Mouse (Mus musculus) midbrain, embryonic 12.5 days (tissue): ENCODE results near the gene Trio. TPM values are rescaled to one million over a fixed set of nuclear protein-coding genes. Genes with fewer than 3 reads are reported as not detected.
A peak's percentile ranks its signal among the peaks of the same experiment; 100 is the strongest.

ENCODE experiments used
- ATAC-seq: fragments of 200-750 bp; cut with Nextera tagmentation; 2 replicates; pipeline ENCODE4 v1.8.0; 2017; ENCODE audit warnings: low read depth, moderate TSS enrichment, moderate library complexity; ENCODE audit not compliant: low FRiP score
- H3K27ac ChIP-seq: fragments of 300-500 bp; sonication (generic); replicated peaks from 2 replicates; pipeline ENCODE4 v1.5.1; 2016; ENCODE audit warnings: mild to moderate bottlenecking
- H3K27me3 ChIP-seq: fragments of 300-500 bp; sonication (generic); 2 replicates; pipeline ENCODE4 v1.6.1; 2016; ENCODE audit warnings: mild to moderate bottlenecking
- H3K36me3 ChIP-seq: fragments of 300-500 bp; sonication (generic); 2 replicates; pipeline ENCODE4 v1.6.1; 2016
- H3K4me1 ChIP-seq: fragments of 300-500 bp; sonication (generic); 2 replicates; pipeline ENCODE4 v1.6.1; 2016
- H3K4me2 ChIP-seq: fragments of 300-500 bp; sonication (generic); replicated peaks from 2 replicates; pipeline ENCODE4 v1.6.1; 2016; ENCODE audit warnings: mild to moderate bottlenecking, moderate library complexity
- H3K4me3 ChIP-seq: fragments of 300-500 bp; sonication (generic); 2 replicates; pipeline ENCODE4 v1.5.1; 2016; ENCODE audit warnings: mild to moderate bottlenecking
- H3K9ac ChIP-seq: fragments of 300-500 bp; sonication (generic); replicated peaks from 2 replicates; pipeline ENCODE4 v1.6.1; 2016; ENCODE audit warnings: mild to moderate bottlenecking, moderate library complexity
- H3K9me3 ChIP-seq: fragments of 300-500 bp; sonication (generic); 2 replicates; pipeline ENCODE4 v1.6.1; 2016; ENCODE audit warnings: mild to moderate bottlenecking
- WGBS: fragments of 180-500 bp; shearing (Covaris S2); methylation state at CpG from one replicate; pipeline ENCODE4 v1.1.7; 2016; 5-methylcytosine and 5-hydroxymethylcytosine counted together
- polyA plus RNA-seq: library from polyadenylated mRNA; unstranded; fragments of >200 nt; fragmentation: Nextera tagmentation; extraction: Ambion mirVana; gene quantifications from 2 replicates; pipeline ENCODE4 v1.2.1, GENCODE M21; 2016

Gene Trio
- polyA plus RNA-seq, 1 experiment from 2014 or later, result 38.3 TPM

DNA sequence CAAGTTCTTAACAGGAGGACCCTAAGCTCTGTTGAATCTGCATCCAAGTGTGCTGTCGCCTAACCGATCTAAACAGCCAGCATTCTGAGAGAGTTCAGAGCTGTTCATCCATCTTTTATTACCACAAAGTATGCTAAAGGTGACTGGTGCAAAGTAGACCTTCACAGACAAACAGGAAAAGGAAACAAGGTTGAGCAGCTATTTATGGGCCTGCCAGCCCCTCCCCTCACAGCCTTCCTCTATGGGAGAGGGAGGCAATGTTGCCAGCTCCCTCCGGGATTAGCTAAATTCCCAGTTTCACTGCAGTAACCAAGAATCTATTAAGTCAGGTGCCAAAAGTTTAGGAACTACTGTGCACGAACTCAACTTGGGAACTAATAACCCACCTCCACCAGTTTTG lies 24.3 kb downstream of the Trio start:
- Histone ChIP-seq H3K4me2 (no peak overlapping the region), H3K27me3 (peaks cover 25% of the 10 kb centered on the region), H3K9me3 (no peaks in the 10 kb centered on the region), H3K4me3 (no peak overlapping the region), H3K9ac (no peak overlapping the region), H3K36me3 (no peaks in the 10 kb centered on the region), H3K27ac (no peak overlapping the region), H3K4me1 (peaks cover 71% of the 10 kb centered on the region)
- ATAC-seq, result no peak
- 45% methylated on average over 4 of the region's 4 CpGs for WGBS

DNA sequence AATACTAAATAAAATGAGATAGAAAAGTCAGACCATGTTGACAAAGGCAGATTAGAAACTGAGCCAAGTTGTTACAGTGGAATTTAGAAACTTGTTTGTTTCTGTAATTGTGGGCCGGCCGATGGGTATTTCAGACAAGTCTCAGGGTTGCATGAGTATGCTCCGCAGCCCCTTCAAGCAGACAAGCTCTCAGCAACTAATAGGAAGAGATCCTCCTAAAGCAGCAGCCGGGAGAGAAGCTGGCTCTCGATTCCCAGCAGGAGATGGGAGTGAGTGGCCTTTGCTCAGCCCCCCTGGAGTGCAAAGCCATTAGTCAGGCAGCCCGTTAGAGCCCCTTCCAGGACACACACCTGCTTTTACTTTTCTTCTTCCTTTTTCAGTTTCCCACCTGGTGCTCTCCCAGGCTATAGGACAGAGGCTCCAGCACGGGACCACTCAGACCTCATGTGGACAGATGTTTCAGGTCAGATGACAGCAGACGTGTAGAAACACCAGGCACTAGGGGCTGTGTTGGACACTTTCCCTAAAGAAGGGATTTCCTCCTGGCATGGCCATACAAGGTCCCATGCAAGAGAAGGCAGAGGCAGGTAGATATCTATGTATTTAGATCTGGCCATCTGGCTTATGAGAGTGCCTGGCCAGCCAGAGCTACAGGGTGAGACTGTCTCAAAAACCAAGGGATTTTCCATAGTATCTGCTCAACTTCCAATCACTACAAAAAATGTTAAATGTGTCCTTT lies 26.9 kb downstream of the Trio start:
- no peaks in the 10 kb centered on the region for H3K36me3 ChIP-seq
- no peaks in the 10 kb centered on the region for H3K9me3 ChIP-seq
- H3K9ac ChIP-seq, result no peak overlapping the region
- no peak for ATAC-seq
- no peak overlapping the region for H3K4me2 ChIP-seq
- H3K4me1 ChIP-seq, result peaks cover 84% of the 10 kb centered on the region
- H3K4me3 ChIP-seq, result no peak overlapping the region
- peaks cover 27% of the 10 kb centered on the region for H3K27me3 ChIP-seq
- 12% methylated on average over 8 of the region's 8 CpGs for WGBS
- H3K27ac ChIP-seq, result no peak overlapping the region

DNA sequence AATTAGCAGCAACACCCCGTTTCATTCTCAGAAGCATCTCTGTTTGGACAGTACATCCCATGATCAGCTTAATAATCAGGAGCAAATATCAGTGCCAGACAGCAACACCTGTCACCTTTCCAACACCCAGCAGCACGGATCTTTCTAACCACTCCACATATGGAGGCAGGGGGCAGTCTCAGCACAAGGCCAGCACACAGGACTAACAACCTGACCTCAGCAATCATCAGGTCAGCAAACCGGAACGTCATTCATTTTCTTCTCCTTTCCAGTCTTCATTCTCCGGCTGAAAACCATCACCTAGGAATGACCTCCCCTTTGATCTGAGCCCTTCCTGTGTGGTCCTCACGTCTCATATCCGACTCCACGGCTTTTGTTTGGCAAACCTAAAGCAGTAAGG lies 27.7 kb downstream of the Trio start:
- H3K27ac ChIP-seq, result no peak overlapping the region
- no peak overlapping the region for H3K4me3 ChIP-seq
- H3K36me3 ChIP-seq, result no peaks in the 10 kb centered on the region
- H3K9ac ChIP-seq, result 0 out of 2 replicates have a peak overlapping the region, but pooled peaks have one; percentile 17
- 0 out of 2 replicates have a peak, but pooled peaks have one; percentile 4 for ATAC-seq
- peaks cover 27% of the 10 kb centered on the region for H3K27me3 ChIP-seq
- 11% methylated on average over 8 of the region's 8 CpGs for WGBS
- H3K4me1 ChIP-seq, result peaks cover 81% of the 10 kb centered on the region
- no peak overlapping the region for H3K4me2 ChIP-seq
- H3K9me3 ChIP-seq, result no peaks in the 10 kb centered on the region

DNA sequence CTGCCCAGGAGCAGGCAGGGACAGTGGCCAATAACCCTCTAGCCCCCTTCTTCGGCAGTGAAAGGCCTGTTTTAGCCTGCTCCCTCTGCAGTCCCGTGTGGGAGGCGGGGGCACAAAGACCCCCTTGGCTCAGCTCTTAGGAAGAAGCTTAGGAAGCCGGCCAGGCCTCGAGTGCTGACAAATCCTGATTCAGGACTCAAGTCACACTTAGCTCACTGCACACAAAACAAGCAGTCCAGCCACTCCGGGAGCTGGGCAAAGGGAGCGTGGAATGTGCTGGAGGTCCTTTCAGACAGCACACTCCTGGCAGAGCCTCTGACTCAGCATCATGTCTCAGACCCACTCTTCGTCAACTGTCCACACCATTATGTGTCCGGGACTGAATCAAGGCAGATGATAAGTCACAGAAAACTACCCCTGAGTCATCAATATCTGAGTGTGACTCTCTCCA lies 28.2 kb downstream of the Trio start:
- 22% methylated on average over 9 of the region's 9 CpGs for WGBS
- Histone ChIP-seq H3K27me3 (peaks cover 27% of the 10 kb centered on the region), H3K4me2 (no peak overlapping the region), H3K27ac (no peak overlapping the region), H3K4me3 (no peak overlapping the region), H3K9me3 (no peaks in the 10 kb centered on the region), H3K36me3 (no peaks in the 10 kb centered on the region), H3K9ac (no peak overlapping the region), H3K4me1 (peaks cover 77% of the 10 kb centered on the region)
- peak; percentile 55 for ATAC-seq

DNA sequence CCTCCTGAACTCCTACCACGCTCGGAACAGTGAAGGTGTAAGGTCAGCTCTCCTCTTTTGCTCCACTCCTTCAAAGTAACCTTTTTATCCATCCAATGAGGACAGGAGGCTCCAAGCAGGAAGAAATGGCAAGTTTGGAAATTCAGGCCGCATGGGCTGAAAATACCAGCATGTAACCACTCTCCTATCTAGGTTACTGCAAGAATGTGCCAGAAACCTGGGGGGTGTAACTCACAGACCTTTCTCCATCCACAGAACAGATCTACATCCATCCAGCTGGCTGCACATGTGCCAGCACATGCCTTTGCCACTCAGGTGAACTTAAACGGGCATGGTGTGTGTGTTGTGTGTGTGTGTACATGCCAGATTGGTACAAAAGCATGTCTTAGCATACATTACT lies 28.9 kb downstream of the Trio start:
- Histone ChIP-seq H3K4me1 (peaks cover 74% of the 10 kb centered on the region), H3K9ac (no peak overlapping the region), H3K27me3 (peaks cover 27% of the 10 kb centered on the region), H3K36me3 (no peaks in the 10 kb centered on the region), H3K9me3 (no peaks in the 10 kb centered on the region), H3K27ac (no peak overlapping the region), H3K4me2 (no peak overlapping the region), H3K4me3 (no peak overlapping the region)
- no peak for ATAC-seq
- WGBS, result 85% methylated on average over 4 of the region's 4 CpGs

DNA sequence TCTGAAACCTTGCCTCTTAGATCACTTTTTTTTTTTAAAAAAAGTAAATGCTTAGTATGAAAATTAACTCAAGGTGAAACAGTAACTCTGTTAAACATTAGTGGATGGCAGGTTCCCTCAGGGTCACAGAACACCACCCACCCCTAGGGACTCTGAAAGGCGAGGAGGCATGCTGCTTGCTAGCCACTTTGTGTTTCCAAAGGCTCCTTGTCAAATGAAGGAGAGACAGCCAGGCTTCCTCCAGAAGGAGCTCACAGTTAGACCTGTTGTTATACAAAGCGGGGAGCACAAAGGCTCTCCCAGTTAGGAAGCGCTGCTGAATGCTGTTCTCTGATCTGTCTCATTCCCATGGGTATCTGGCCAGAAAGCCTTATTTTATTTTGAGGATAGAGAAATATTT lies 30.2 kb downstream of the Trio start:
- Histone ChIP-seq H3K4me1 (peaks cover 66% of the 10 kb centered on the region), H3K4me3 (no peak overlapping the region), H3K9ac (0 out of 2 replicates have a peak overlapping the region, but pooled peaks have one; percentile 6), H3K27me3 (peaks cover 20% of the 10 kb centered on the region), H3K27ac (no peak overlapping the region), H3K4me2 (no peak overlapping the region), H3K9me3 (no peaks in the 10 kb centered on the region), H3K36me3 (no peaks in the 10 kb centered on the region)
- no peak for ATAC-seq
- WGBS, result 8% methylated on average over 3 of the region's 3 CpGs

DNA sequence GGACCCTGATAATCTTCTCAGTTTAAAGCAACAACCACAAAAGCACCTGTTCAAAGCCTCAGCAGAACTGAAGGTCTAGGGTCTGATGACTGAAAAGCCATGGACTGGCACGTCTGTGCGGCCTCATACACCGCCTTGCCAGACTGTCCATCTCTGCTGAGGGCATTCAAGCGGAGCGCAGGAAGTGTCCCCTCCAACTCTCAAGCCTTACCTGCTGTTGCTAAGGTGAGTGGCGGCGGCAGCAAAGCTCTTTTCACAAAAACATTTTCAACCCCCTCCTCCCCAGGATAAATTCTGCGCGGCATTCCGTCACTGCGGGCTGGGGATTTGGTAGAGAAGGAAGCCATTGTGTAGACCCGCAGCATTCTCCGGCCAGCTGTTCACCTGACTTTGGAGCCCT lies 30.8 kb downstream of the Trio start:
- Histone ChIP-seq H3K27me3 (peaks cover 20% of the 10 kb centered on the region), H3K36me3 (no peaks in the 10 kb centered on the region), H3K4me2 (no peak overlapping the region), H3K9ac (no peak overlapping the region), H3K4me1 (peaks cover 67% of the 10 kb centered on the region), H3K27ac (no peak overlapping the region), H3K4me3 (no peak overlapping the region), H3K9me3 (no peaks in the 10 kb centered on the region)
- 25% methylated on average over 13 of the region's 13 CpGs for WGBS
- no peak for ATAC-seq

DNA sequence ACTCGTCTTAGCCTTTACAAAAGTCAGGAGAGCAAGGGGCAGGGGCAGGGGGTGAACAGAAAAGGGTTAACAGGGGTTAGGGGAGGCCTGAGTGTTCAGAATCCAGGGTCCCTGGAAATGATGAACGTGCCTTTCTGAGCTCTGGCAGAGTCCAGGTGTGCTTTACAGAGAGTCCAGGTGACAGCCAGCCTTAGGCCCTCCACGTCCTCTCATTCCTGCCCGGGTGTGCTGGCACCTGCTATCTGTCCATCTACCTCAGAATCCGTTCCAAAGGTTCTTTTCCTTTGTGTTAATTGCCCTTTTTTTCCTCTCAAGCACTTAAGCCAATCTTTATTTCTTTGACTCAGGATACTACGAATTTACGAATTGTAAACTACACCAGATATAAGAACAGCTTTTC lies 32.1 kb downstream of the Trio start:
- 67% methylated on average over 7 of the region's 7 CpGs for WGBS
- no peak overlapping the region for H3K4me3 ChIP-seq
- no peak for ATAC-seq
- H3K9me3 ChIP-seq, result no peaks in the 10 kb centered on the region
- no peak overlapping the region for H3K9ac ChIP-seq
- H3K36me3 ChIP-seq, result no peaks in the 10 kb centered on the region
- H3K4me2 ChIP-seq, result no peak overlapping the region
- peaks cover 62% of the 10 kb centered on the region for H3K4me1 ChIP-seq
- H3K27ac ChIP-seq, result no peak overlapping the region
- peaks cover 14% of the 10 kb centered on the region for H3K27me3 ChIP-seq

DNA sequence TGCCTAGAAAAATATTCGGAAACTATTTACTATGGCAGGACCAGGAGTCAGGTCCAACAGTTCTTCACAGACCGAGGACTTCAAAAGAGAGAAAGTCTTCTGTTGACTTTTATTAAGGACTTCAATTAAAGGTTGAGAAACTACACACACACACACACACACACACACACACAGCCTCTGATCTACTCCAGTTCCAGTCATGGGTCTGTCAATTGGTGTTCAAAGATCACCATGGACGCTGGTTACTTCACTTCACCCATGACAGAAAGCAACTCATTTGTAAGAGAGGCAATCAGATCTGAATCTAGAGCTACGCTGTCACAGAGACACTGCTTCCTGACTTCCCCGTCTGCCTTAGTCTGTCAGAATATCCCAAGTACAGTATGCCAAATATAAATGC lies 33.1 kb downstream of the Trio start:
- WGBS, result 77% methylated on average over 5 of the region's 5 CpGs
- Histone ChIP-seq H3K4me1 (peaks cover 61% of the 10 kb centered on the region), H3K27ac (no peak overlapping the region), H3K4me2 (no peak overlapping the region), H3K4me3 (no peak overlapping the region), H3K9ac (no peak overlapping the region), H3K9me3 (no peaks in the 10 kb centered on the region), H3K27me3 (peaks cover 5% of the 10 kb centered on the region), H3K36me3 (no peaks in the 10 kb centered on the region)
- ATAC-seq, result no peak

DNA sequence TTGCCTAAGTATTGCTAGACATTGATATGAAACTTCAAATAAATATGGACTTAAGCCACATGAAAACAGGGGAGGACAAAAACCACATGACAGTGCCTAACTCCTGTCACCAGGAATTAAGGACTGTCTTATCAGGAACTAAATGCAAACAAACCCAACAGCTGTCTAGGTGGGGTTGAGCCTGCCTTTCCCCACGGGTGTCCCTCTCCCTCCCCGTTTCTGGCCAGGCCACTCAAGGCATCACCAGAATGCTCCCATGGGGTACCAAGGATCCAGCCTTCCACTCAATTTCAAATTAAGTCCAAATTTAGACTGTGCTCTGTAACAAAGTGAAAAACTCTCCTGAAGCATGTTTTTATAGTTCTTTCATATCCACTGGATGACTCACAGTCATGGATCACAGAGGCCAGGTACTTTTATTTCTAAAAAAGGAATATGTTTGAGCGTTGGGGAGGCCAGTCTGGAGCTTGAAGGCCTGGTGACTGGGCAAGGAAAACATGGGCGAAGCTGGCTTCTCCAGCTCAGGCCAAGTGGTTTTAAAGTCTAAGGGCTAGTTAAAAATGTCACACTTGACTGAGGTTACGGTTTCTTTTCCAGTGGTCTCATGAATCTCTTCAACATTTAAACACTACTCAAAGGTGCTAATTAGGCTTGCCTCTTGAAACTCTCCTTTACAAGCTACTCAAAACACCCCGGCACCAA lies 33.6 kb downstream of the Trio start:
- no peaks in the 10 kb centered on the region for H3K36me3 ChIP-seq
- H3K9me3 ChIP-seq, result no peaks in the 10 kb centered on the region
- peaks cover 5% of the 10 kb centered on the region for H3K27me3 ChIP-seq
- WGBS, result 78% methylated on average over 6 of the region's 6 CpGs
- no peak overlapping the region for H3K4me3 ChIP-seq
- no peak overlapping the region for H3K4me2 ChIP-seq
- H3K27ac ChIP-seq, result no peak overlapping the region
- ATAC-seq, result no peak
- peaks cover 60% of the 10 kb centered on the region for H3K4me1 ChIP-seq
- no peak overlapping the region for H3K9ac ChIP-seq

DNA sequence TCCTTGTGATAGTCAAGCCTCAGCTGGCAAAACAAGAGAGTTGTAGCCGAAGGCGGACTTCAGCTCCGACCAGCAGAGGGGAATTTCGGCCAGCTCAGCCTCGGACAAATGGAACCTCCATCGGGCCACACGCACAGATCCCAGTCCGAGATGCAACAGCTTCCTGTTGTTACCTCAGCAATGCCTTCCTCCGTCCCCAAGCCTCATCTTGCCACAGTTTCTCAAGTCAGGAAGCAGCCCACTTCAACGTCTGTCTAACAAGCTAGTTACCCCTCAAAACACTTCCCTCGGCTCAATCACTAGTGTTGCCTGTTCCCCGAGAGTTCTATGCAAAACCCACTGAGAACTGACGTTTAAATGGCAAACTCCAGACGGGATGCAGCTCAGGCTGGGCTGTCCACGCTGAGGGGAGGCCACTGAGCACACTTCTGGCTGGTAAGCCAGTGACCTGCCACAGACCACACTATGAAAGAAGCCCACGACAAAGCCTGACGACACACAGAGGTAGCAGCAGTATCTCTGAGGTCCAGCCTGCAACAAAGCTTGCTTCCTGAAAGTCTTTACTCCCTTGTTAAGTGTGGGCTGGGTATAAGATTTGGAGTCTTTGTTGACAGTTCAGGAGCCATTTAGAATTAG lies 34.5 kb downstream of the Trio start:
- H3K4me1 ChIP-seq, result peaks cover 57% of the 10 kb centered on the region
- H3K9me3 ChIP-seq, result no peaks in the 10 kb centered on the region
- H3K9ac ChIP-seq, result no peak overlapping the region
- 86% methylated on average over 17 of the region's 17 CpGs for WGBS
- no peak overlapping the region for H3K27ac ChIP-seq
- no peak for ATAC-seq
- no peak overlapping the region for H3K4me2 ChIP-seq
- no peak overlapping the region for H3K4me3 ChIP-seq
- H3K36me3 ChIP-seq, result no peaks in the 10 kb centered on the region
- peaks cover 1% of the 10 kb centered on the region for H3K27me3 ChIP-seq

DNA sequence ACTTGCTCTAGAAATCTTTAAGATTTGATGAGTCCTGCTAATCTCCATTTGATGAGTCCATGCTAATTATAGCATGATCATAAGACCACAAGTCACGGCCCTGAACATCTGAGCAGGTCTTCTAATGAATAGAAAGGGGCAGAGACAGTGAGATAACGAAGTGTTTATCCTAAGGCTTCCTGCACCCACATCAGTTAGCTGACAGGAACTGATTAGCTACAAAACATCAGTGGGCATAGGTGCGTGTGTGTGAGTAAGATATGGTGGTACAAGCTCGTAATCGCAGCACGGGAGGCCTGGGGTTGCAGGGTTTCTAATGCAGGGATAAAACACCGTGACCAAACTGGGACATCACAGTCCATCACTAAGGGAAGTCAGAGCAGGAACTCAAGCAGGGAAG lies 37.7 kb downstream of the Trio start:
- Histone ChIP-seq H3K4me3 (no peak overlapping the region), H3K4me1 (peaks cover 30% of the 10 kb centered on the region), H3K36me3 (no peaks in the 10 kb centered on the region), H3K4me2 (no peak overlapping the region), H3K27ac (no peak overlapping the region), H3K27me3 (no peaks in the 10 kb centered on the region), H3K9ac (no peak overlapping the region), H3K9me3 (no peaks in the 10 kb centered on the region)
- peak; percentile 39; the same call in 1 of the 2 replicates for ATAC-seq
- 67% methylated on average over 7 of the region's 7 CpGs for WGBS
